Mouse (Mus musculus) liver, postnatal 0 days (tissue): Measurements from ENCODE around the gene Gm5678. TPM values are rescaled to one million over a fixed set of nuclear protein-coding genes. Genes with fewer than 3 reads are reported as not detected.

Source experiments
- ATAC-seq: fragments of 200-750 bp; cut with Nextera tagmentation; 2 replicates; pipeline ENCODE4 v1.8.0; 2017; ENCODE audit warnings: mild to moderate bottlenecking, moderate library complexity
- DNase-seq: peaks from one replicate; pipeline ENCODE4 v3.0.0-alpha.2; 2016
- H3K27ac ChIP-seq: fragments of 300-500 bp; sonication (generic); 2 replicates; pipeline ENCODE4 v1.5.1; 2014; ENCODE audit warnings: antibody characterized with exemption, moderate library complexity, mild to moderate bottlenecking, low read depth
- H3K27me3 ChIP-seq: fragments of 300-500 bp; sonication (generic); 2 replicates; pipeline ENCODE4 v1.6.1; 2014; ENCODE audit warnings: low read length, control low read depth, mixed read lengths; ENCODE audit not compliant: insufficient read depth
- H3K36me3 ChIP-seq: fragments of 300-500 bp; sonication (generic); replicated peaks from 2 replicates; pipeline ENCODE4 v1.6.1; 2014; ENCODE audit warnings: mild to moderate bottlenecking, control low read depth, low read length, moderate library complexity, mixed read lengths; ENCODE audit not compliant: insufficient read depth
- H3K4me1 ChIP-seq: fragments of 300-500 bp; sonication (generic); 2 replicates; pipeline ENCODE4 v1.6.1; 2014; ENCODE audit warnings: antibody characterized with exemption, mild to moderate bottlenecking, control low read depth; ENCODE audit not compliant: insufficient read depth
- H3K4me2 ChIP-seq: fragments of 300-500 bp; sonication (generic); 2 replicates; pipeline ENCODE4 v1.6.1; 2014; ENCODE audit warnings: low read depth, mild to moderate bottlenecking, low read length, moderate library complexity, mixed read lengths
- H3K4me3 ChIP-seq: fragments of 300-500 bp; sonication (generic); 2 replicates; pipeline ENCODE4 v1.5.1; 2014; ENCODE audit warnings: low read depth, low read length
- H3K9ac ChIP-seq: fragments of 300-500 bp; sonication (generic); replicated peaks from 2 replicates; pipeline ENCODE4 v1.6.1; 2014; ENCODE audit warnings: mild to moderate bottlenecking, moderate library complexity
- H3K9me3 ChIP-seq: fragments of 300-500 bp; sonication (generic); 2 replicates; pipeline ENCODE4 v1.6.1; 2016; ENCODE audit warnings: mild to moderate bottlenecking, control low read depth, low read length, mixed read lengths
- CTCF ChIP-seq: sonication (generic); IDR thresholded peaks from 2 replicates; pipeline ENCODE4 v1.5.1; 2016; ENCODE audit warnings: antibody characterized with exemption, low read depth
- EP300 ChIP-seq: IDR thresholded peaks from 2 replicates; pipeline ENCODE4 v1.6.1; 2016; ENCODE audit warnings: antibody characterized with exemption, low read depth, mild to moderate bottlenecking
- WGBS: fragments of 180-500 bp; shearing (Covaris S2); extraction: QIAGEN DNeasy Blood & Tissue Kit; methylation state at CpG from one replicate; pipeline ENCODE4 v1.1.7; 2014; ENCODE audit not compliant: insufficient replicate concordance; 5-methylcytosine and 5-hydroxymethylcytosine counted together
- polyA plus RNA-seq: library from polyadenylated mRNA; unstranded; fragments of >200 nt; fragmentation: Nextera tagmentation; extraction: Ambion mirVana; gene quantifications from 2 replicates; pipeline ENCODE4 v1.2.1, GENCODE M21; 2015

Gm5678 gene
- polyA plus RNA-seq: not detected in 2 replicates

DNA sequence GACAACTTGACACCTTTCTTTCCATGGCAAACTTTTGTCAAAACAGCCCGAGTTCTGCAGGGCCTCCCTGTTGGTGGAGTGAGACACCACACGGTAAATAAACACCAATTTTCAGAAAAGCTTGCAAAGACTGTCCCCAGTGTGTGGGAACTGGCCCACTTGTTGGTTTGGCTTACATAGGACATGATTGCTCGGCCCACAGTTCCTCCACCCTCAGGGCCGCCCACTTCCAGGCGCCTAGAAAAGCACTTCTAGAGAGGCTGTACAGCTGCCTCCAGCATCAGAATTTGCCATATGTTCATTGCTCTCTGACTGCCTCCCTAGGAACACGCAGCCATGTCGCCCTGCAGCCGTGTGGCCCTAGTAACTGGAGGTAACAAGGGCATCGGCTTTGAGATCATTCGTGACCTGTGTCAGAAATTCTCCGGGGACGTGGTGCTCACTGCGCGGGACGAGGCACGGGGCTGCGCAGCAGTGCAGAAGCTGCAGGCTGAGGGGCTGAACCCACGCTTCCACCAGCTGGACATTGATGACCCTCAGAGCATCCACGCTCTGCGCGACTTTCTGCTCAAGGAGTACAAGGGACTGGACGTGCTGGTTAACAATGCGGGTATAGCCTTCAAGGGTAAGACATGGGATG, at the start of gene Gm5678:
TSS of gene Gm5678 (plus strand) at position 337 of the 640 bp plus-strand sequence.
- WGBS: 75% methylated on average over 23 of the region's 23 CpGs
- no peak for TF ChIP-seq EP300
- TF ChIP-seq CTCF: no peak
- Histone ChIP-seq H3K9ac (no peak within 1 kb of the TSS), H3K9me3 (no peaks in the 10 kb centered on the region), H3K27ac (no peak within 1 kb of the TSS), H3K4me2 (no peak within 1 kb of the TSS), H3K27me3 (no peaks in the 10 kb centered on the region), H3K36me3 (no peaks in the 10 kb centered on the region), H3K4me1 (no peaks in the 10 kb centered on the region), H3K4me3 (no peak within 1 kb of the TSS)
- DNase-seq (no peak), ATAC-seq (no peak)

DNA sequence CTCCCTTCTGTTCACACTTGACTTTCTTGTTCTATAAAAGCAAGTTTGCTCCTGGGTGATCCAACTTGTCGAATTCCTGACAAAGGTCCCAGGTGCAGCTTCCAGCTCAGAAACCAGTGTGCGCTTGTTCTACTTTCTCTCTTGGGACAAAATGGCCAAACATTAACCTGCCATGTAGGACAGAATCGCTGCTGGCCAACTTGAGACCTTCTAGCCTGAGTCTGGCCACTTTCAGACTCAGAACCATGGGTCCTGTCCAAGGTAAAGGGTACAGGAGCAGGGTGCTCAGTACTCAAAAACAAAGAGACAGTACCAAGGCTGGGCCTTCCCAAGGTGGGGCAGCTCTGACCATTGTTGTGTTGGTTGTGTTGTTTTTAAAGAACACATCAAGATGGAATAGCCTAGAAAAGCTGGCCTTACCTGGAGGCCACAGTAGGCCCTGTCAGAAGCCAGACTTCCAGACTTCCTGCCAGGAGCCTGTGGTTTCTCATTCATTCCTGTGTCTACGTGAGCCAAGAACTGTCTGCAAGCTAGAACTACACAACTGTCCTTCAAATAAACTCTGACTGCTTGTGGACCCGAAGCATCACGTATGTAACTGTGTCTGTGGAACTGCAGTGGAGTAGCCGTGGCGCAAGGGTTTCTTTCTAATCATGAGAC, 49.4 kb upstream of the Gm5678 start:
- H3K27ac ChIP-seq: no peak overlapping the region
- no peak for ATAC-seq
- DNase-seq: no peak
- 79% methylated on average over 8 of the region's 8 CpGs for WGBS
- H3K9ac ChIP-seq: no peak overlapping the region
- no peaks in the 10 kb centered on the region for H3K9me3 ChIP-seq
- H3K27me3 ChIP-seq: no peaks in the 10 kb centered on the region
- no peaks in the 10 kb centered on the region for H3K36me3 ChIP-seq
- peaks cover 3% of the 10 kb centered on the region; the same call in 1 of the 2 replicates for H3K4me1 ChIP-seq
- TF ChIP-seq CTCF: no peak
- no peak overlapping the region for H3K4me3 ChIP-seq
- H3K4me2 ChIP-seq: no peak overlapping the region

DNA sequence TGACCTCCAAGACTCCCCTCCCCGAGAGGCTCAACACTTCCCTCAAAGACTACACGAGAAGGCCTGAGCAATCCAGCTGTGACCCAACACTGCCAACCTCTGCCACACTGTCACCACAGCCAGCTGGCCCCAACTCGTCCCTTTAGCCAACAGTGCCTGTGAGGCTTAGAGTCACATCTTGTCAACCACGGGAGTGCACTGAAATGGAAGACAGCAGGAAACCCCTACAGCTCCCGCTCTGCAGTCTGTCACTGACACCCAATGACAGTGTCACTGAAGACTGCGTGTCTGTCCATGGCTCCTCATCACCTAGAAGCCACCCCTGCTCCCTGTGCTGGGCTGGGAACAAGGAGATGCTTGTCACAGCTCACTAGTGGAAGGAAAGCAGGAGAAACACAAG, 46.8 kb upstream of the Gm5678 start:
- Histone ChIP-seq H3K9ac (no peak overlapping the region), H3K36me3 (peaks cover 7% of the 10 kb centered on the region), H3K9me3 (no peaks in the 10 kb centered on the region), H3K4me2 (no peak overlapping the region), H3K27ac (no peak overlapping the region), H3K4me1 (0 out of 2 replicates have a peak, but pooled peaks cover 4% of the 10 kb centered on the region), H3K27me3 (no peaks in the 10 kb centered on the region), H3K4me3 (no peak overlapping the region)
- ATAC-seq (no peak), DNase-seq (peak; percentile 10)
- TF ChIP-seq CTCF: no peak
- WGBS: 55% methylated on average over 6 of the region's 6 CpGs

DNA sequence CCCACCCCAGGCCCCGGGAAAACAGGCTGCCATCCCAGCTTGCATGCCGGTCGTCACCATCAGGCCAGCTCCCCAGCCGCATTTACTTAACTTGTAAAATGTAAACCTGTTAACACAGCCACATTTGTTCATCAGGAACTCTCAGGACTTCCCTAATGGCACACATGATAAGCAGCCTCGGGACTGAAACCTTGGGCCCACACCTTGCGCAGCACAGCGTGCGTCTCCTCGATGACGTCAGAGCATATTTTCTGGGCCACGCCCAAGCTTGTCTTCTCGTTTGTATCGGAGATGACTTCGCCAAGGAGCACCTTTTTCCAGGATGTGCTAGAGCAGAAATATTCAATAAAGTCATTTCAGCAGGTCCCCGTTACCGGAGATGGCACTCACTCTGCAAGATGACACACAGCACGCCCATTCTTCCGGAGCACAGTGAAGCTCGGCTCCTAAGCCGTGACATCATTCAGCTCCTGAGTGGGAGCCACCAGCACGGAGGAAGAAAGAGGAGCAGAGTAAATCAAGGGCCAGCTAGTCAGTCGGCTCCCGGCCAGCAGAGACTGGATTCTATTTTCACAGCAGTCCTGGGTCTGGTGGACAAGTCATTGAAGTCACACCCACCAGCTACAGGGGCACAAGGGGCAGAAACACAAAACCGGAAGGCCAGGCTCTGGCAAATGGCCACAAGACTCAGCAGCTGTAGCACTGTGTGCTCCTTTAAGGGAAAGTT, 42.8 kb upstream of the Gm5678 start:
- Histone ChIP-seq H3K4me3 (no peak overlapping the region), H3K9ac (no peak overlapping the region), H3K4me1 (peaks cover 12% of the 10 kb centered on the region; the same call in 1 of the 2 replicates), H3K4me2 (peak overlapping the region; percentile 52), H3K27me3 (no peaks in the 10 kb centered on the region), H3K27ac (peak overlapping the region; percentile 44; the same call in 1 of the 2 replicates), H3K36me3 (peaks cover 12% of the 10 kb centered on the region), H3K9me3 (no peaks in the 10 kb centered on the region)
- 72% methylated on average over 24 of the region's 24 CpGs for WGBS
- no peak for TF ChIP-seq EP300
- TF ChIP-seq CTCF: no peak
- DNase-seq (no peak), ATAC-seq (0 out of 2 replicates have a peak, but pooled peaks have one; percentile 9)

DNA sequence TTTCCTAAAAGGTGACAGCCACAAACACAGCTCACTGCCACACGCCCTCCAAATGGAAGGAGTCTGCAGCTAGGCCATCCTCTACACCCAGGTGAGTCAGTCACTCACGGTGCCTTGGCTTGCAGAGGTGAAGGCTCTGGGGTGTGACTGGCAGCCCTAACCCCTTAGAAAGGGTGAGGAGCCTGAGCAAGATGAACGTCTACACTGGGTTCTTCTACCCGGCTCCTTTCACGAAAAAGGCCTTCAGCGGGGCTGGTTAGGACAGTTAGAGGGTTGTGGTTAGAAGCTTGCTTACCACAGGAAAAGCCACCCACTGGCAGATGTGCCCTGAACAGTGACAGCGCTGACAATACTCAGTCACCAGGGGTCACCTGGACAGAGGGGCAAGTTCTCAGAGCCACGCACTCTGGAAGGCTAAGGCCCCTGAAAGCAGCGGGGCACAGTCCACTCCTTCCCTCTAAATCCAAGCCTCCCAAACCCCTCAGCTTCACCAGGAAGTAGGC, 42.1 kb upstream of the Gm5678 start:
- peak overlapping the region; percentile 44; the same call in 1 of the 2 replicates for H3K27ac ChIP-seq
- peak; percentile 30 for ATAC-seq

DNA sequence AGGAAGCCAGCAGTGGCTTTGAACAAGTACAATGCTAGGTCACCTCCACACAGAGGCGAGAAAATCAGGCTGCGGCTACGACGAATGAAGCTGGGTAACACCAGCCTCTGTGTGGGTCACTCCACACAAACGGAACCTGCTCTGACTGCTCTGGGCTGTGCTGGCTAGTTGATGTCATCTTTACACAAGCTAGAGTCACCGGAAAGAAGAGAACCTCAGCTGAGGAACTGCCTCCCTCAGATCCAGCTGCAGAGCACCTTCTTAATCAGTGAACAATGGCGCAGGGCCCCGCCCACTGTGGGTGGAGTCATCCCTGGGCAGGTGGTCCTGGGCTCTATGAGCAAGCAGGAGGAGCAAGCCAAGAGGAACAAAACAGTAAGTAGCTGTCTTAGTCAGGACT, 41.5 kb upstream of the Gm5678 start:
- H3K4me3 ChIP-seq: peak overlapping the region; percentile 13; the same call in 1 of the 2 replicates
- peaks cover 12% of the 10 kb centered on the region; the same call in 1 of the 2 replicates for H3K4me1 ChIP-seq
- ATAC-seq (0 out of 2 replicates have a peak, but pooled peaks have one; percentile 5), DNase-seq (peak; percentile 54)
- no peaks in the 10 kb centered on the region for H3K9me3 ChIP-seq
- peaks cover 12% of the 10 kb centered on the region for H3K36me3 ChIP-seq
- TF ChIP-seq EP300 (no peak), CTCF (no peak)
- WGBS: 49% methylated on average over 8 of the region's 8 CpGs
- H3K4me2 ChIP-seq: peak overlapping the region; percentile 52
- H3K27ac ChIP-seq: 0 out of 2 replicates have a peak overlapping the region, but pooled peaks have one; percentile 44
- no peaks in the 10 kb centered on the region for H3K27me3 ChIP-seq
- no peak overlapping the region for H3K9ac ChIP-seq

More for the DNA sequence above, 42.1 kb upstream of the Gm5678 start:
- 40% methylated on average over 9 of the region's 9 CpGs for WGBS
- TF ChIP-seq EP300 (no peak), CTCF (0 out of 2 replicates have a peak, but pooled peaks have one; percentile 8)
- Histone ChIP-seq H3K4me1 (peaks cover 12% of the 10 kb centered on the region; the same call in 1 of the 2 replicates), H3K36me3 (peaks cover 12% of the 10 kb centered on the region), H3K4me2 (peak overlapping the region; percentile 52), H3K9me3 (no peaks in the 10 kb centered on the region), H3K4me3 (peak overlapping the region; percentile 13; the same call in 1 of the 2 replicates), H3K9ac (no peak overlapping the region), H3K27me3 (no peaks in the 10 kb centered on the region)
- DNase-seq: no peak
